Mouse (Mus musculus): ENCODE measurements around the gene Arpc4. TPM values are rescaled to one million over a fixed set of nuclear protein-coding genes. Genes with fewer than 3 reads are reported as not detected.
A peak's percentile ranks its signal among the peaks of the same experiment; 100 is the strongest.
"Not testable (repeated sequence)": the region's sequence is repeated elsewhere in the genome, so short reads cannot be mapped to it uniquely, and the experiment has no call there.

Gene Arpc4
- 100 to 1,000 TPM; 124 to 138 TPM for total RNA-seq (2021)

DNA sequence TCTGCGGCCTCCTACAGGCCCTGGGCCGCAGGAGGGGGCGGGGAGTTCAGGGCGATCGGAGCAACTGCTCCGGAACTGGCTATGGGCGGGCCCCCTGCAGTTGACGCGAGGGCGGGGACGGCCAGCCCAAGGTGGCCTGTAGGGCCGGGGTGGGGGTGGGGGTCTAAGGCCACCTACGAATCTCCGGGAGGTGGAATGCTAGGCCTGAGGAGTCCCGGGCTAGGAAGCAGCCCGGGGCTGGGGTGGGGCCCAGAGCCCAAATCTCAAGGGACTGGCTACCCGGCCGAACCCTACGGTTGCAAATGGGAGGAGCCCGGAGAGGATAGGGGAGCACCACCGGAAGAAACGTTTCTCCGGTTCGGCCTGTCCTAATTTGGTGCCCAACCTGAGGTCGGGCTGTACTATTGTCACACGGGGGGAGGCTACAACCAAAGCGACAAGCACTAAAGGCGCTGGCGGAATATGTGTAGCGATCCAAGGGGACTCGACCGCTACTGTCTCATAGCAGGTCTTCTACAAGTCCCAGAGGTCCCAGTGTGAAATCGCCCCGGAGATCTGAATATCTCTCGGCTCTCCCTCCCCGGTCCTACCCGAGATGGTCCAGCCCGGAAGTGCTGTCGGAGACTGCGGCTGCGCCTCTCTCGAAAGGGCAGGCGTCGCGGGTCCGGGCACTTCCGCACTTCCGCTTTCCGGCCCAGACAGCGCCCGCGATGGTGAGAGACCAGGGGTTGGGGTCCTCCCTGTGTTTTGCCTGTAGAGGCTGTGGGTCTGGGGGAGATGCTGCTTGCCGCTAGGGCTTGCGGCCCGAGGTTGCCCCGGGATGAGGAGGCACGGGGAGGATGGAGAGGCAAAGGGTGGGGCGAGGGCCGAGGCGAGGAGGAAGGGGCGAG, at the start of gene Arpc4, which contains the start of gene Tada3:
Gene Arpc4 (plus strand): TSS at position 620 of the 890 bp plus-strand sequence.
Gene Tada3 (minus strand): TSS at position 388 of the 890 bp plus-strand sequence.
- intact Hi-C loops (cut with DNase I): loop anchor here (2.0 kb wide), 2 partner anchors 43 to 71 kb away; partner anchors contain the start of gene Brpf1
- DNase-seq: peak; percentile 94 to 95

DNA sequence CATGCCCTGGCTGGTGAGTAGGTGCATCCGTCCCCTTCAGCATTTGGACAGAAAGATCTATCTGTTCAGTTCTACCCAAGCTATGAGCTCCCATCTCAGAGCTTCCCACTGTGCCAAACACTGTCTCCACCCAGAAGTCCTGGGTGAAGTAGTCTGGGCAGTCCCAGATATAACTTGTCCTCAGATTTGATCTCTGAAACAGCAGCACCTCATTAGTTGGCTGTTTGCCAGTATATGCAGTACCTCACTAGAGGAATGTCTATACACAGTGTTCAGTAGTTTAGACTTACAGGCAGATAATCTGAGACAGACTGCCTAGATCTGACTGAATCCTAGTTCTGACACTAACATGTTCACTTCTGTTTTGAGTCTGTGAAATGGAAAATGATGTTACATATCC, 48.5 kb upstream of the Arpc4 start:
- intact Hi-C loops (cut with DNase I): no loop called here
- no peak for DNase-seq

DNA sequence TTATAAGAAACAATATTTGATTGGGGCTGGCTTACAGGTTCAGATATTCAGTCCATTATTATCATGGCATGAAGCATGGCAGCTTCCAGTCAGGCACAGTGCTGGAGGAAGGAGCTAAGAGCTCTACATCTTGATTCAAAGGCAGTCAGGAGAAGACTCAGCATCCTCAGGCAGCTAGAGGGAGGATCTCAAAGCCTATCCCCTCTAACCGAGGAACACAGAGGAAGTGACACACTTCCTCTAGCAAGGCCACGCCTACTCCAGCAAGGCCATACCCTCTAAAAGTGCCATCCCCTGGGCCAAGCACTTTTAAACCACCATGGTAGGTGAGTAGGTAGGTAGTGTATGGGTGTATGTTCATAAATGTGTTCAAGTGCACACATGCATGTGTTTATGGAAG, 47.4 kb upstream of the Arpc4 start:
- intact Hi-C loops (cut with DNase I): no loop called here
- no peak for DNase-seq

GRCm38 (mm10) chr6:113331721-113332120, 46.2 kb upstream of the Arpc4 start:
- no peak for DNase-seq
- intact Hi-C loops (cut with DNase I): no loop called here

- DNase-seq; intact Hi-C loops (cut with DNase I): not testable (repeated sequence)
These were observed 45.2 kb upstream of the Arpc4 start for GRCm38 (mm10) chr6:113332734-113333133.

DNA sequence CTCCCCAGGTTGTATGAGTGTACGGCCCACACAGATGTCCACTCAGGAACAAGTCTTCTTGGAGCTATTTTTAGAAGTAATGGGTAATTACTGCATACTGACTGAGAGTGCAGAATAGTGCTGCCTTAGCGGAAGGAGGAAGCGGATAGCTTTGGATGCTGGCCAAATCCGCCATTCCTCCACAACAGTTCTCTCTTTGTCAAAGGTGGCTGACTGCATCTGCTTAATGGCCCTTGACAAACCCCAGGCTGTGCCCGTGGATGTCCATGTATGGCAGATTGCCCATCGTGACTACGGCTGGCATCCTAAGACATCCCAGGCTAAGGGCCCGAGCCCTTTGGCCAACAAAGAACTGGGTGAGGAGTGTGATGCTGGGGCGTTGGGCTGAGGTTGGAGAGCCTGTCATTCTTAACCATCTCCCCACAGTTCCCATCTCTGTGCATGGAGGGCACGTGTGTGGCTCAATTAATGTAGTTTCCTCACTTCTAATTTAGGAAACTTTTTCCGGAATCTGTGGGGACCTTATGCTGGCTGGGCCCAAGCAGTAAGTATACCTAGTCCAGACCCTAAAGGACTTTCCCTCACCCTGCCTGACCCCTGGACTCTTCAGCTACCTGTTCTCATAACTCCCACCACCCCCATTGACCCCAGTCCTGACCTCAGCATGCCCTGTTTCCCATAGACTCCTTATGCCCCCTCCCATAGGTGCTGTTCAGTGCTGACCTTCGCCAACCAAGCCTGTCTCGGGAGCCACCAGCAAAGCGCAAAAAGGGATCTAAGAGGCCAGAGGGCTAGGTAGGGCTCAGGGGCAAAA, 44.6 kb upstream of the Arpc4 start:
- intact Hi-C loops (cut with DNase I): no loop called here
- peak; percentile 63 to 72 for DNase-seq

DNA sequence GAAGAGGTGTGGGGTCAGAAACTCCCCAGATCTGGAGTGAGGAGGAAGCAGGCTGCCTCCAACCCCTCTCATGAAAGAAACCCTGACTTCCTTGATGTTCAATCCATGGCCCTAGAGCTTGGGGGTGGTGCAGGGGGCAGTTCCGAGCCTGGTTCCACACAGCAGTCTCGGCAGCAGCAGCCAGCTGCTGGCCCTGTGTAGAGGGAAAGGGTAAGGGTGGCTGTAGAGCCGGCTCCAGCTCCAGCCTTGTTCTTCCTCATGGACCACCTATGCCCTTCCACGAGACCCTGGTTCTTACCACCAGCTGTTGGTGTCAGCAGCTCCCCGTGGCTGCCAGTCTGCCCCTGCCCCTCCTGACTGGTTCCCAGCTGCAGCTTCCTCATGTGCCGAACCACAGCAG, 43.7 kb upstream of the Arpc4 start:
- intact Hi-C loops (cut with DNase I): loop anchor here (2.0 kb wide), 1 partner anchor 43 kb away; the partner anchor contains the start of gene Tada3
- DNase-seq: no peak

DNA sequence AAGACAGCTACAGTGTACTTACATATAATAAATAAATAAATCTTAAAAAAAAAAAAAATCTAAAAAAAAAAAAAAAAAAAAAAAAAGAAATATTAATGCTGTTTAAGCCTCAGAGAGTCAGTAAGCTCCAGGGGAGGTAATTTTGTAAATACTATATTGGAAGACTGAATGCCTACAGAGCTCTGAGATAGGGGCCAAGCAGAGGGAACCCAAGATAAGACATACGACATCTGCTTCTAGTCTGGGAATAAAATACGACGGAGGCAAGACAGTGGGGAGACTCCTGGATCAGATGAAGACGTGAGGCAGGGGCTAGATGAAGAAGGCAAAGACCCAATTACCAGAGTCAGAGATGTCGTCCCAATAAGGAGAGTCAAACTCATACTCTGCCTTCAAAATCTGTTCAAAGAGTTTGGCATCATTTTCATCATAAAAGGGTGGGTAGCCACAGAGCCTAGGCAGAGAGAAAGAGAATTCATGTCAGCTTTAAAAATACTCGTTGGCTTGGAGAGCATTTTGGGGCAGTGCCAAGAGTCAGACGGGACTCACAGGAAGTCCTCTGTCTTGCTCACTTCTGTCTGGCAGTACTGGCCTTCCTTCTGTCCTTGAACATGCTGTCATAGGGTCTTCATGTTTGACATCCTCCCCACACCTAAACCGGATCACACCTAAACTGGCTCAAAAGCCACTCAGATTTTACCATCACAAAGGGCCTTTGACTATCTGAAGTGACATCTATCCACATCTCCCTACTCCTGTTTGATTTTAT, 40.9 kb upstream of the Arpc4 start:
- intact Hi-C loops (cut with DNase I): no loop called here
- peak; percentile 62 to 64 for DNase-seq

GRCm38 (mm10) chr6:113341574-113341973, 36.3 kb upstream of the Arpc4 start:
- DNase-seq: no peak
- intact Hi-C loops (cut with DNase I): loop anchor here (5.0 kb wide), 1 partner anchor 126 kb away; no protein-coding TSS in a partner anchor

DNA sequence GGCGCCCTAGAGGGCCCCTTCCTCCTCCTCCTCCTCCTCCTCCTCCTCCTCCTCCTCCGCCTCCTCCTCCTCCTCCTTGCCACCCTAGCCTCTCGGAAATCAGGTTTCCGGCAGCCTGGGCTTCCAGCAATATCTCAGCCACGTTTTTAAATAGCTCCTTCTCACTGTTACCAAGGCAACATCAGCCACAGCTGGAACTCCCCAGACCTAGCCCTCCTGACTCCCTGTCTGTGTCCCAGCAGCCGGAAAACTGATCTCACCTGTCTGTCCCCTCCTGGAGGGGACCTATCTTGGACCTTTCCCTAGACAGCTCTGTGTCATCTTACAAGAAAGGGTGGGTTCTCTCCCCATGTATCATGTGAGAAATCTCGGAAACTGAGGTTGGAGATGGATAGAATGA, 35.6 kb upstream of the Arpc4 start:
- intact Hi-C loops (cut with DNase I): loop anchor here (5.0 kb wide), 1 partner anchor 125 kb away; no protein-coding TSS in a partner anchor

GRCm38 (mm10) chr6:113343177-113344092, 34.5 kb upstream of the Arpc4 start, which contains the start of gene Camk1:
TSS of gene Camk1 (minus strand) at chr6:113343984.
- intact Hi-C loops (cut with DNase I): loop anchor here (5.0 kb wide), 1 partner anchor 124 kb away; no protein-coding TSS in a partner anchor
- peak; percentile 85 to 89 for DNase-seq

More for the DNA sequence above, 35.6 kb upstream of the Arpc4 start:
- DNase-seq: no peak

GRCm38 (mm10) chr6:113344321-113344720, 33.6 kb upstream of the Arpc4 start:
- intact Hi-C loops (cut with DNase I): loop anchor here (5.0 kb wide), 1 partner anchor 123 kb away; no protein-coding TSS in a partner anchor
- peak; percentile 84 to 86 for DNase-seq

DNA sequence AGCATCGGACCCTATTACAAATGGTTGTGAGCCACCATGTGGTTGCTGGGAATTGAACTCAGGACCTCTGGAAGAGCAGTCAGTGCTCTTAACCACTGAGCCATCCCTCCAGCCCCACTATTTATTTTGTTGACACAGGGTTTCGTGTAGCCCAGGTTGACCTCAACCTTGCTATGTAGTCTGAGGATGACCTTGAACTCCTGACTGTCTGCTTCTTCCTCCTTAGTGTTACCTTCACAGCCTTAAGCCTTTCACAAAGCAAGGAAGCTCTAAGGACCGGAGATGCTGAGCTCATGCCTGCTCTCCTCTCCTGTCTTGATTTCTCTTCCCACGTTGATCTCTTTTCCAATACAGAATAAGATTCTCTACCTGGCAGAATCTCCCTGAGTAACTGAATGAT, 31.0 kb upstream of the Arpc4 start:
- intact Hi-C loops (cut with DNase I): no loop called here
- DNase-seq: no peak

- intact Hi-C loops (cut with DNase I): no loop called here
- DNase-seq: no peak
These were observed 27.4 kb upstream of the Arpc4 start for GRCm38 (mm10) chr6:113350538-113350937.

DNA sequence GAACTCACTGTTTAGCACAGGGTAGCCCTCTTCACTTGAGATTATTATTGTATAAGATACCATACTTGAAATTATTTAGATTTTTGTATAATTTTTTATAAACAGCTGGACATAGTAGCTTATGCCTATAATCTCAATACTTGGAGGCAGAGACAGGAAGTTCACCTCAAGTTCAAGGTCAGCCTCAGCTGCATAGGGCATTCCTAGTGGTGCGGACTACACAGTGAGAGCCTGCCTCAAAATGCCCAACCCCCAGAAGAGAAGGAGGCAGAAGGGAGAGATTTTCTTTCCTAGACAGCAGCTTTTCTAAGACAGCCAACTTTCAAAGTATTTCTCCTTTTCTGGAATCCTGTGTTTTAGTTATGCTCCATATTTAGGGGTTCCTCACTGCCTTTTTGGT, 26.8 kb upstream of the Arpc4 start:
- intact Hi-C loops (cut with DNase I): no loop called here
- DNase-seq: no peak

DNA sequence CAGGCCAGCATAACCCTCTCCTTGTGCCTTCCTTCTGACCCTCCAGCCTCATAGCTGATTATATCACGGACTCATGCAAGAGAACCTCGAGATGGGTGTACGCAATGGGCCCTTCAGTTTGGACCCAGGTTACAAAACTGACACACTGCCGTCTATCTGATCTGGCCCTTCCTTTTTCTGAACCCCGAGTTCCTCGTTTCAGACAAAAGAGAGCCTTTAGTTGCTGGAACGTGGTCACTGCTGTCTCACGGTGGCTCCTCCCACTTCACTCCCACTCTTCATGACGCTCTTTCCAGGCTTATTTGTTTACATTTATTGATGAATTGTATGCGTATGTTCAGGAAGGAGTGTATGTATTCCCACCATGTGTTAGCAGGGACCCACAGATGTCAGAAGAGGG, 26.3 kb upstream of the Arpc4 start:
- no peak for DNase-seq
- intact Hi-C loops (cut with DNase I): no loop called here

DNA sequence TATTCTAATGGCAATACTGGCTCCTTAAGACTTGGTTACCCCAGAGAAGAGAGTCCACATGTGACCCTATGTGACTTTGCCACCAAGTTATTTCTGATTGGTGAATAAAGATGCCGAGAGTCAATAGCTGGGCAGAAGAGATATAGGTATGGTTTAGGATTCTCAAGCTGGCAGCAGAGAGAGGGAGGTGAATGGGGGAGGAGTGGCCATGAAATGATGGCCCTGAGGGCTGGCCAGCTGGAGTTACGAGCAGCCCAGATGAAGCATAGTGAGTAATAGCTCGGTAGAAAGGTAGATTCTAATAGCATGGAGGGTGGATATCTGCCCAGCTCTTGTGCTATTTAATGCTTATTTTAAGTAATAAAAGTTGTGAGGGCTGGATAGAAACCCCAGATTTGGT, 25.1 kb upstream of the Arpc4 start:
- intact Hi-C loops (cut with DNase I): no loop called here
- DNase-seq: no peak

- intact Hi-C loops (cut with DNase I): no loop called here
- no peak for DNase-seq
These were observed 24.2 kb upstream of the Arpc4 start for GRCm38 (mm10) chr6:113353696-113354095.

GRCm38 (mm10) chr6:113361476-113361875, 16.4 kb upstream of the Arpc4 start:
- DNase-seq: no peak
- intact Hi-C loops (cut with DNase I): no loop called here
